Mouse (Mus musculus): Measurements from ENCODE around the gene B3gnt2.

Gene B3gnt2

GRCm38 (mm10) chr11:22723096-22723495 lies 137.7 kb downstream of the B3gnt2 start:
- no peak for DNase-seq (ENCODE audit: low spot score)

GRCm38 (mm10) chr11:22720096-22720495 lies 140.7 kb downstream of the B3gnt2 start:
- no peak for DNase-seq (ENCODE audit: low spot score)

- no peak for DNase-seq (ENCODE audit: low spot score)
Measured at GRCm38 (mm10) chr11:22719570-22719969, 141.2 kb downstream of the B3gnt2 start.

- DNase-seq (ENCODE audit: low spot score), result no peak
Measured at GRCm38 (mm10) chr11:22718036-22718435, 142.7 kb downstream of the B3gnt2 start.

- no peak for DNase-seq (ENCODE audit: low spot score)
Measured at GRCm38 (mm10) chr11:22711327-22711726, 149.4 kb downstream of the B3gnt2 start.

GRCm38 (mm10) chr11:22710596-22710995 lies 150.2 kb downstream of the B3gnt2 start:
- no peak for DNase-seq (ENCODE audit: low spot score)

All from urinary bladder, postnatal 10 days (tissue).